Mouse (Mus musculus) MEL-GATA-1-ER (cell line): ENCODE measurements around the gene Golga1.
A peak's percentile ranks its signal among the peaks of the same experiment; 100 is the strongest.

ENCODE experiments used
- DNase-seq: peaks from one replicate; pipeline ENCODE4 v3.0.0-alpha.2; 2012; ENCODE audit warnings: low read depth; ENCODE audit errors: extremely low read depth

Gene Golga1

DNA sequence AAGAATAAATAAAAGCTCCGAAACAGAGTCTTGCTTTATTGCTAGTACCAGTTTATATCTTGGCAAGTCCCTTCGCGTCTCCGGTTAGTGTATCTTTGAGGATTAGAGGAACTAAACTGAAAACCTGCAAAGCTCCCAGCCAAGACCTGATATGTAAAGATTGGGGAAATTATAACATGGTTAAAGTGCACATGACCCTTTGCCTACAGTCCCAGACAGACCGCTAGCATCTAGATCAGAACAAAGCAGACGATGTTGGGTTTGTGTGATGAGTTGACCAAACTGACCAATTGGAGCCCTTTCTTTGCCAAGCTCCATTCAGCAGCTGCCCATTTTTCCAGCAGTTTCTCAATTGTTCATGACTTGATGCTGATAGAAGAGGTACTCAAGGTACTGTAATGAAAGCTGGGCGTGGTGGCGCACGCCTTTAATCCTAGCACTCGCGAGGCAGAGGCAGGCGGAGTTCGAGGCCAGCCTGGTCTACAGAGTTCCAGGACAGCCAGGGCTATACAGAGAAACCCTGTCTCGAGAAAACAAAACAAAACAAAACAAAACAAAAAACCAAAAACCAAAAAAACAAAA is 59.1 kb downstream of the Golga1 start:
- DNase-seq = no peak

DNA sequence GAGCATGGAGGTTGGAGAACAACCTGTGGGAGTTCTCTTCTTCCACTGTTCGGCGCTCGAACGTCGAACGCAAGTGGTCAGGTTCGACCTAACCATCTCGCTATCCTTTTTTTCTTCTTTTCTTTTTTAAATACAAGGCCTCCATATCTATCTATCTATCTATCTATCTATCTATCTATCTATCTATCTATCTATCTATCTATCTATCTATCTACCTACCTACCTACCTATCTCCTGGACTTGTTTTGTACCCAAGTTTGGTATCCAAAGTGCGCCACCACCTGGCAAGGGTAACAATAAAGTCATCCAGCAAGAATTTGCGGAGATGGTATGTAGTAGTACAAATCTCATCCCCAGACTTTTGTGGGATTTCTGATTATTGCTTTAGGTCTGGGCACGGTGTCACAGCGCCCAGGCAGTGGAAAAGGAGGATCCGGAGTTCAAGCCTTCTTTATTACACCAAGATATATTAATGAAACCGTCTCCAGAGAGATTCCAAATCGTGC is 59.7 kb downstream of the Golga1 start, which contains the start of gene Rpl35:
Gene Rpl35, minus strand, starts transcription at position 51 of the 506 bp plus-strand sequence.
- DNase-seq = no peak

DNA sequence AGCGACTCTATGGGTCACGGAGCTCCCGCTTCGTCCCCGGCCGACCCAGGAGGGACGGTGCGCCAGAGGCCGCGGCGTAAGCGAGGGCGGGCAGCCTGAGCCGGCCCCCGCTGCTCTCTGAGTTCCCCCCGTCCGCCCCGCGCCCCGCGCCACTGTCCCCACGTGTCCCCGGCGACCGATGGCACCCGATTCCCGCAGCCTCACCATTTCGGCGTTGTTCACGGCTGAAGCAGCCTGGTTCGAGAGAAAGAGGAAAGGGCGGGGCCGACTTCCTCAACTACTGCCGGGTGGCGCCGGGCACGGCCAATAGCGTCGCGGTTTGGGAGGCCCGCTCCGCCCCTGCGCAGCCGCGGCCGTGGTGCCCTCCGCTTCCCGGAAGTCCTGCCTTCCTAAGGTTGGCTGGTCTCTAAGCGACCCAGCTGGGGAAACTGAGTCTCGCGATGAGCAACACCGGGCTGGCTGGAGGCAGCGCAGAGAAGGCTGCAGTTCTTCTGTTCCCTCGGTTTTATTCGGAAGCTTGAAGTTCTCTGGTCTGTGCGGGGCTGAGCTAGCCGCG is 60.4 kb downstream of the Golga1 start, which contains the start of gene Arpc5l:
Gene Arpc5l, plus strand, starts transcription at position 469 of the 556 bp plus-strand sequence.
- peak; percentile 81 for DNase-seq

DNA sequence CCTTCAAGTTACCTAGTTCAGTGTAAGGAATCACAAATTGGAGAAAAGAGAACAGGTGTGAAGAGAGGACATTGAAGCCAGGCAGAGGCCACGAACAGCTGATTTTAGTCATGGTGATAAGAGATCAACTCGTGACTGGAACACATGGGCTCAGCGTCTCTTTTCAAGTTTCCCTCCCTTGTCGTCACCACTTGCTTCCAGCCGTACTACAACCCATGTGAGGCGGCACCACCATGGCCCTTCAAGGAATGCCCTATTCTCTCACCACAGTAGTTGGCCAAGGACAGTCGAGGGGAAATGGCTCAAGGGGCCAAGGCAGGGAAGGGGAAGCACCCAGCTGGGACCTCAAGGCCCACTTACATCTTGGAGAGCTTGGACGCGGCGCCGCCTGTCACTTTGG is 61.0 kb downstream of the Golga1 start:
- no peak for DNase-seq

DNA sequence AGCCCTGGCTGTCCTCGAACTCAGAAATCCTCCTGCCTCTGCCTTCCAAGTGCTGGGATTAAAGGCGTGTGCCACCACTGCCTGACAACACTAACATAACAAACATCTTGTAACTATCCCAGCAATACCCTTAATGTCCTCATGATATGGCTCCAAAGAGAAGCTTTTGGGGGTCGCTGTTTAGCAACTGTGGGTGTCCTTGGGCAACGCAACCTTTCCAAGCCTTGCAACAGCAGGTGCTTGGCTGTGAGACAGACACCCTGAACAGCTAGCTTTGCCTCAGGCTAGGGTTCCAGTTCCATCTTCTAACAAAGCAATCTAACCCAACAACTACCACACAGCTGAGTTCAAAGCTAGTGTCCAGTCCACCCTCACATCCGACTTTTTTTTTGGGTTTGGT is 61.8 kb downstream of the Golga1 start:
- no peak for DNase-seq

DNA sequence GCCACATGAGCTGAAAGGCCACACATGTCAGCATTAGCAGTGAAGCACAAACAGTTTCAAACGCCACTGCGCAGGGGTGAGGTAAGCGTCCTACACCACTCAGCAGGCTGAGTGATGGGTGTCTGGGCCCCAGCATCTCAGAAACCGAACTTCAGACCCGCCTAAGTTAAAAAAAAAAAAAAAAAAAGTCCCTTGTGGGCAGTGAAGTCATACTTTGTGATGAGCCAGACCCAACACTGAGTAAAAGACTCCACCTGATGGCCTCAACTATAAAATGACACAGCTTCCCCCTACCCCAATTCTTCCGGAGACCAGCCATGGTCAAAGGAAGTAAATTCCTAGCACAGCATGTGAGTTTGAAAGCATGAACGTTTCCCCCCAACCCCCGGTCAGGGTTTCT is 62.2 kb downstream of the Golga1 start:
- no peak for DNase-seq

DNA sequence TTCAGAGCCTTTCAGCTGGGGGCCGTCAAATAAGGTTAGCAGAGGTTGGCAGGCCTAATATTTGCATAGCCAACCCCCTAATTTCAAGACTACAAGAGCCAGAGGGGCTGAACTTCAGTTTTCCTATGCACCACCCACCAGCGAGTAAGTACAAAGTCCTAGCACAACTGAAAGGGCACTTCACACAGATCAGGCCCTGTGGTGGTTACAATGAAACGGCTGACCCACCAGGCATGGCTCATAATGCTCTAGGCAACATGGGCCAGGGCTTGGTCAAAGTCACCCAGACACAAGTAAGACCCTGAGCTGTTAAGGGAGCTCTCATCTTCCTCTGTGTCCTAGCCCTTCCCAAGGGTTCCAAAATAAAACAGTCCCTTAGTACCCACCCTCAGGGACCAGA is 63.5 kb downstream of the Golga1 start:
- no peak for DNase-seq

DNA sequence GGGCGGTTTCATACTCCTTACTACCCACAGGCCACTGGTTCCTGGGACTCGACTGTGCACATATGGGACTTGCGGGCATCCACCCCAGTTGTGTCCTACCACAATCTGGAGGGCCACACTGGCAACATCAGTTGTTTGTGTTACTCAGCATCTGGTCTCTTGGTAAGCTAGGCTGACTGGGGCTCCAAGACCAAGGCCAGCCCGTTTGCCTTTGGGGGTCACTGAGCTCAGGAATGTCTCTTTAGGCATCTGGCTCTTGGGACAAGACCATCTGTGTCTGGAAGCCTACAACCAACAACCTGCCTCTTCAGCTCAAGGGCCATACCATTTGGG is 64.8 kb downstream of the Golga1 start:
- DNase-seq = no peak

DNA sequence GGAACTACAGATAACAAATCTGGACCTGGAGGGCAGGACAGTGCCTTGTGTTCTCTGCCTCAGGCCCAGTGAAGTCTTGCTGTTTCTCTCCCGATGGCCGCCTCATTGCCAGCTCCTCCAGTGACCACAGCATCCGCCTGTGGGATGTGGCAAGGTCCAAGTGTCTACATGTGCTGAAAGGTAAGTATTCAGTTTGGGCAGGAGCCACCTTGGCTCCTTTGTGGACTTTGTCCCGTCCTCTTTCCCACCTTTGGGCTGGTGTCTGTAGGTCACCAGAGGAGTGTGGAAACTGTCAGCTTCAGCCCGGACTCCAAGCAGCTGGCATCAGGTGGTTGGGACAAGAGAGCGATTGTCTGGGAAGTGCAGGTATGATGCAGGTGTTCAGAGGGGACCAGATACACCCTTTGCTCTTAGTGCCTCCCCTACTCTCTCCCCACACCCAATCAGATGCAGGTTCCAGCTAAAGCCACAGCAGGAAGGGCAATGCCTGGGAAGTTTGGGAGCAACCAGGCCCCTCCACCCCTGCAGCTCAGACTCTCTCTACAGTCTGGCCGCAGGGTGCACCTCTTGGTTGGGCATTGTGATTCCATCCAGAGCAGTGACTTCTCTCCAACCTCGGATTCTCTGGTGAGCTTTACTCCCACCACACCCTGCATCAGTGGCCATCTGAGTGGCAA is 65.3 kb downstream of the Golga1 start:
- DNase-seq = no peak

DNA sequence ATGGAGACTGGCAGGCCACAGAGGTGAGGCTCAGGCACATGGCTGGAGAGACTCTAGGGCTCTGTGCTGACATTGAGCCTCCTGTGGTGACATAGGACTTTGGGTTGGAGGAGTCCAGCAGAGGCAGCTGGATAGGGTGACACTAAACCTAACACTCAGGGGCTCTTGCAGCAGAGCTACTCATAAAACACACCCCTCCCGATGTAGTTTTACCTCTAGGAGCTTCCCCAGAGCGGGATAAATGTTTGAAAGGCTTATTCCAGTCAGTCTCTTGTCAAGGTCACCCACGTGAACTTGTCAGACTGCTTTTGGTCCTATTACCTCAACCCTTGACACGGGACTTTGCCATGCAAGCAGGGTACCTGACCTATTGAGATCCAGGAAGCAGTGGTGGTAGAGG is 66.0 kb downstream of the Golga1 start:
- no peak for DNase-seq

DNA sequence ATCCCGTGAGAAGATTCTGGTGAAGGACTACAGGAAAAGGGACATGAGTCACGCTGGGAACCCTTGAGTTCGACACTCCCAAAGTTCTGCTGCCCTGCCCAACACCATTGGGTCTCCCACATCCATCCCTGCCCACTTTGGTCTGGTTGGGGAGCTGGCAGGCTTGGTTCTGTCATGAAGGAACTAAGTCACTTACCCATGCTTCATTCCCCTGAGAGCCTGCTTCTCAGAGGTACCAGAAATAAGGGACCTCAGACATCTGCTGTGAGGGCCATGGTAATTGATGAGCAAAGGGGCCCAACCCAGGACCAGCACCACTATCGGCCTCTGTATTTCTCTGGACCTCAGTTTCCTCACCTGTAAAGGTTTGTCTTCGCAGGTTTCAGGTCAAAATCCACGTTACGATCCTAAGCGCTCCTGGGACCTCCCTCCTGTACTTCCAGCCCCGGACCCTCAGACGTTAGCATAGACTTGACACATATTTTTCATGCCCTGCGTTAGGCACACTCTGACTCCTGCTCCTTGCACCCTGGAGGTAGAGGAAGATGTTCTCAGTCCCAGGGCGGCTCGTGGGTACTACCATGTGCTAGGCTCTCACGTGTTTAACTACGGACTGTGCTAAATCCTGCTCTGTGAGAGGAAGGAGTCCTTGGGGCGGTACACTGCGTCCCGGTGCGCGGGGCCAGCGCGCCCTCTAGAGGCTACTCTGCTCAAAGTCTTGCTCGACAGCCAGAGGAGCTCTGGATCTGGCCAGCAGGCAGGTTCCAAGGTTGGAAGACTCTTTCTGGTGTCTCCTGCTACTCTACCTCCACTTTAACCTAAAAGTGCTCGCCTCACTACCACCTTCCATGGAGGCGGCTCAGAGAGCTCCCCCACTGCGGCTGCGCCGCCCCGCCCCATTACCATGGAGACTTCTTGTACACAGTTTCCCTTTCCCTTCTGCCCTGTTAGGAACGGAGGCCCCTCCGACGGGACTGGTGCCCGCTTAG is 67.7 kb downstream of the Golga1 start, which contains the start of gene Wdr38:
Gene Wdr38, plus strand, starts transcription at position 91 of the 989 bp plus-strand sequence.
- peak; percentile 74 for DNase-seq

DNA sequence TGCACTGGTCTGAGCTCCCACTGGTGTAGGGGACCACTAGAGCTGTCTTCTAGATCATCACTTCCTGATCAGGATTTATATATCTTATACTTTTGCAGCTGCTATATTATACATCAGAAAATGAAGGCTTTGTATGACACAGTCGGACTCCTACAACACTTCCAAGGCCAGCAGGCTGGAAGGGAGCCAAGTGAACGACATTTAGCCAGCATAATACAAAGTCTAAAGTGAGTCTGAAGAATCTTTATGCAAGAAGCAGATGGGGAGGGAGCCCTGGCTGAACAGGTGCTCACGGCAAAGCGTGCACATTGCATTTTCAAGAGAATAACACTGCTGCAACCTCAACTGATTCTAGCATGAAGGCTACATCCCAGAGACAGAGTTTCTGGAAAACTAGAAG is 72.9 kb downstream of the Golga1 start:
- DNase-seq = no peak

DNA sequence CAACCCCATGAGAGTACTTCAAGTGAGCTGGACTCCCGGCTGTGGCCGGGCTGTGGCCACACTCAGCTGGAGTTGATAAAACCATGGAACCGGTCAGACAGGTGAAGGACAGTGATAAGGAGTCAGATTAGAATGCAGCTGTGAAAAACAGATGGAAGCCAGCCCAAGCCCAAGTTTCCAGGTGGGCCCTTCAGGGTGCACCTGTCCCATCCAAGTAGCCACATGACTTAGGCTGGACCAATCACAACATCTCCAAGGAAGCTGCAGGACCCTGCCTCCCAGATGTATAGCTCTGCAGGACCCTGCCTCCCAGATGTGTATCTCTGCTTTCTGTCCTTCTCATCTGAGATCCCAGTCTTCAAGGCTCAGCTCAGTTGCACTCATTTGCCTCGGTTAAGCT is 73.3 kb downstream of the Golga1 start:
- no peak for DNase-seq

DNA sequence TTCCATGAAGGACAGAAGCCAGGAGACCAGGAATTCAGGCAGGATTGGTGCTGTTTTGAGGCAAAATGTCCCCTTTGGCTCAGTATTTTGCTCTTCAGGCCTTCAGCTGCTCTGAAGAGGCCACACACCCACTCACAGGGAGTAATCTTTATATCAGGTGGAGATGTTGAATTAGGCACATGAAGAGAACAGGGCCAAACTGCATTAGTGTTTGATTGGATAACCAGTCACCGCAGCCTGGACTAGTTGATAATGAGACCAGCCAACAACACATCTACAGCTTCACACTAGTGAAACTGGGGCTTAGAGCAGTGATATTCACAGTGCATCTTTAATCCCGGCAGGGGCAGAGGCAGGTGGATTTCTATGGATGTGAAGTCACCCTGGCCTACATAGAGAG is 76.4 kb downstream of the Golga1 start:
- no peak for DNase-seq

DNA sequence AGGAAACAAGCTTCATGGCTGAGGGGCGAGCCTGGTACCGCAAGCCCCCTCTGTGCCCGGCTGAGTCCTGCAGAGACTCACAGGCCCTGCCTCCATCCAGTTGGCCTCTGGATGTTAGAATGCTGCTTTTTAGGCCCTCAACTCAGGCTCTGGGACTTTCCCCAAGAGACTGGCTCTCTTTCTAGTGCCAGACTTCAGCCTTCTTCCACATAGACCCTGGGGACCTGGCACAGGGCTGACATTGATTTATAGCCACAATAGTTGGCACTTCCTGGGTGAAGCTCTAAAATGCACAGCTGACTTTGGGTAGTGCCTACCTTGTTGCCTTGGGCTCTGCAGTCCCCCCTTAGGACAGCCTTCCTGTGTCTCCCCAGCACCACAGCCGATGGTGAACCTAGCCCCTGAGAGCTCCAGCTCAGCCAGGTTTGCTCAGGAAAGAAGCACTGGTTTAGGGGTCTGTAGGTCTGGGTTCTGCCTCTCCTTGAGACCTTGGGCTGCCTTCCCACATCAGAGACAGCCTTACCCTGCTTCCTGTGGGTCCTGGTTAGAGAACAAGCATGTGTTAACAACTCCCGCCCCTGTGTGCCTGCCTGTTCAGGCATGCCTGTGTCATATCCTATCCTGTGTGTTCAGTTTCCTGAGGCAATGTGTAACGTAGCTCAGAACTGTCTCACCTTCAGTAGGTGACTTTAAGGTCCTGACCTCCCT is 77.4 kb downstream of the Golga1 start:
- DNase-seq = no peak

DNA sequence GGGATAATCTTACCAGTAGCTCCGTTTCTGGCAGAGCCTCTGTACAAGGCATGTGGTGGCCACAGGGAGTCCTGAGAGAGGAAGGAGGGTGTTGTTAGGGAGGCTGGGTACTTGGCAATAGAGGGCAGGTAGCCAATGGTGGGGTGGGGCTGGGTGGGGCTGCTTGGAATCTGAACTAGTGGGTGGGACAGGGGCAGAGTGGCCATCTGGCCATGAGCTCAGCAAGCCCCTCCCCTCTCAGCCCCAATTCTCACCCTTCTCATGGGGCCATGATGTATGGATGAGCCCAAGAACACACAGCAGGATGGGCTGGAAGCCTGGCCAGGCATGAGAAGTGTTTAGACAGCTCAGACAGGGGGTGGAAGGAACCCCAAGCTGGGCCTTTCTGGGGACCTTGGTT is 78.0 kb downstream of the Golga1 start:
- no peak for DNase-seq

DNA sequence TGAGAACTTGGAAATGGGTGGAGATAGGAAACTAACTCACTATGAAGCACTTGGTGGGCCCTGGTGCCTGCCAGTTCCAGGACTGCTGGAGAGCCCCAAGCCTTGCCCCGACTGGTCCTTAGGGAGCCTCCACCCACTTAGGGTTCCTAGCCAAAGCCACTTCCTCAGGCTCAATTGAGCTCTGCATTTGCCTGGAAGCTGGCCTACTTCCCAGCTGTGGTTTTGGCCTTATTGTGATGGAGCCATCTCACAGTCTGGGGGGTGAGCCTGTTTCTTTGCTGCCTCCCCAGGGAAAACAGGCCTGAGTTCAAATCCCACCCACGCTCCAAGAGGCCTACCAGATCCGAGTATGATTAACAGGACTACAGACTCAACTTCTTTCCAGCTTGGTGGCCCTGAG is 78.8 kb downstream of the Golga1 start:
- DNase-seq = no peak

DNA sequence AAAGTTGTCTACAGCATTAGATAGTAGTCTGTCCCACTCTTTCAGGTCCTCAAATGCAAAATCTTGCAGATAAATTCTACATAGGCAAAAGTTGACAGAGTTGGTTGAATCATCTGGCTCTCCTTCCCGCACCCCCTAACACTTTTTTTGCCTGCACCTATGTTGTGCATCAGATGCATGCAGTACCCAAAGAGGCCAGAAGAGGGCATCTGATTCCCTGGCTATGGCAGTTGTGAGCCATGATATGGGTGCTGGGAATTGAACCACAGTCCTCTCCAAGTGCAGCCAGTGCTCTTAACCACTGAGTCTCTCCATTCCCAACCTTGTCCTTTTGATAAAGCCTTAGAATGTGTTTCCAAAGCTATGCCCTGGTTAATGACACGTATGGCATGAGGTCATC is 81.9 kb downstream of the Golga1 start:
- no peak for DNase-seq

DNA sequence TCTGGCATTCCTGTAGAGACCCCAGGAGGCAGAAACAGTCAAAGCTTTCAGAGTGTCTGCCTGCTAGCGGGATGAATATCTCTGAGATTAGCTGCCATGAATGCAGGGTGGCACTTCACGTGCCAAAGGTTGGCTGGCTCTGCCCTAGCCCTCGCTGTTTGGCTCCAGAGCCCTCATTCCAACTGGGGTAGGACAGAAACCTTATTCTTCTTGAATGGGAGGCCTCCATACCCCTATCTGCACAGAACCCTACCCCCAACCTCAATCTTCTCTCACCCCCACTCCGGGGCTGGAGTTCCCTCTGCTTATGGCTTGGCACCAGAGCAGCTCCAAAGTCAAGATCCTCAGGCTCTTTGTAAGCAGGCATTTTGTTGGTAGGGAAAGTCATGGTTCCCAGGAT is 87.5 kb downstream of the Golga1 start:
- DNase-seq = no peak

DNA sequence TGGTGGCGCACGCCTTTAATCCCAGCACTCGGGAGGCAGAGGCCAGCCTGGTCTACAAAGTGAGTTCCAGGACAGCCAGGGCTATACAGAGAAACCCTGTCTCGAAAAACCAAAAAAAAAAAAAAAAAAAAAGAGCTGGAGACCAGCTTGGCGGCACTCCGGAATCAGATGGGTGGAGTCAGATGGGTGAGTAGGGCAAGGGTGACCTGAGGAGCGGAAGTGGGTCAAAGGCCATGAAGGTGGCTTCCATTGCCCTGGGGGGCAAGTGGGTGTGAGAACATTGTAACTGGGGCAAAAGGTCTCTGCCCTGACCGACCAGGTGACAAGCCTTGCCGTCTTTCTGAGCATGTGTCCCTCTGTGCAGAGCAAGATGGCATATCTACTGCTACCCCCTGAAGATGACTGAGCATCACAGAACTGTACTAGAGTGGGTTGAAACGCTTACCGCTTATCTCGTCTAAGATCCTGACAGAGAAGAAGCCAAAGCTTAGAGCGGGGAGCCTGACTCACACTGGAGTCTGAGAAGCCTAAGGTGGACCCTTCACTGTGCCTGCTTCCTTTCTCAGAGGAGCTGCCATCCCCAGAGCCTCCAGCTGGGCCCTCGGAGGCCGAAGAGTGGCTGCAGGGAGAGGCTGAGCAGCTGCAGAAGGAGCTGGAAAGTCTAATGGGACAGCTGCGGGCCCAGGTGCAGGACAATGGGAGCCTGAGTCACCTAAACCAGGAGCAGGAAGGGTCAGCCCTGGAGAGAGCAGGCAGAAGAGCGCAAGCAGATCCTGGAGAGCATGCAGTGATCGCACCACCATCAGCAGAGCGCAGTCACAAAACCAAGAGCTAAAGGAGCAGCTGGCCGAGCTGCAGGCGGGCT is 89.2 kb downstream of the Golga1 start:
- DNase-seq = no peak
